Mouse (Mus musculus) adrenal gland, postnatal 10 days (tissue): ENCODE results near the gene Sec61g. TPM values are rescaled to one million over a fixed set of nuclear protein-coding genes. Genes with fewer than 3 reads are reported as not detected.
A peak's percentile ranks its signal among the peaks of the same experiment; 100 is the strongest.
"Not testable (repeated sequence)": the region's sequence is repeated elsewhere in the genome, so short reads cannot be mapped to it uniquely, and the experiment has no call there.

Experiments used
- DNase-seq: peaks from one replicate; pipeline ENCODE4 v3.0.0; 2021; ENCODE audit warnings: mixed read lengths
- long read RNA-seq, 2 experiments: library from polyadenylated mRNA; stranded (forward); transcript quantifications; one replicate each; pipeline ENCODE4 v2.0.0; 2021
- total RNA-seq, 2 experiments: library from RNA; stranded (reverse); gene quantifications; 2 replicates each; pipeline ENCODE4 v1.2.3; 2021

The Sec61g gene
- 1 to 10 TPM; 8.6 to 9.6 TPM for total RNA-seq
- long read RNA-seq, experiment 1, transcript Sec61g-203 (4 exons, 1,862 nt): major isoform, 158 of 185 reads
- long read RNA-seq, experiment 1, transcript Sec61g-202 (4 exons, 691 nt): minor isoform, 6 of 185 reads
- long read RNA-seq, experiment 1, transcript Sec61g-207 (4 exons, 779 nt): minor isoform, 7 of 185 reads
- long read RNA-seq, experiment 1, partial matches to known transcripts: 10 of 185 reads
- long read RNA-seq, experiment 1, other reads (novel, unspliced or antisense): 2 of 185 reads
- long read RNA-seq, experiment 2, transcript Sec61g-207 (4 exons, 779 nt): minor isoform, 5 of 158 reads
- long read RNA-seq, experiment 2, transcript Sec61g-203 (4 exons, 1,862 nt): major isoform, 141 of 158 reads
- long read RNA-seq, experiment 2, partial matches to known transcripts: 2 of 158 reads
- long read RNA-seq, experiment 2, other reads (novel, unspliced or antisense): 4 of 158 reads

DNA sequence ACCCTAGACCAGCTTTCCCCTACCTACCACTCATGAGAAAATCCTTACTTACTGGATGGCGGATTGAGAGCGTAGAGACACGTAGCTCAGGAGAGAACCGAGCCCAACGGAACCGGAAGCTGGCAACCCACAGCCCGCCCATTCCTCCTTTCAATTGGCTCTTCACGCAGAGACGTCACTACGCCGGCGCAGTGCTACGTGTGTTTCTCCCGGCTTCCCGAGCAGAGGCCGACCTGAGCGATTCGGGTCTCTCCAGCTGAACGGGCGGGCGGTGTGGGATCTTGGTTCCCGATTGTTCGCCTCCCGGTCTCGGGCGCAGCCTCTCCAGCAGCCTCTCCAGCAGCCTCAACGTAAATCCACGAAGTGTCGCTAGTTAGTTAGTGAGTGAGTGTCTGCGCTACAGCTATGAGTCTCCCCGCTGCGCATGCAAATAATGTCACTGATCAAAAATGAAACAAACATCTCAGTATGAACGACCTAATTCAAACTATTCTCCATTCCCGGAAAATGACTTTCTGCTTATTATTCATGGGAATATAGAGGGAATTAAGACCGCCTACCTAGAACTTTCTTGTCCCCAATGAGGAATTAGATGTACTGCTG, at the start of gene Sec61g:
Gene Sec61g (minus strand): TSS at position 433 of the 603 bp plus-strand sequence.
- DNase-seq: peak; percentile 95

DNA sequence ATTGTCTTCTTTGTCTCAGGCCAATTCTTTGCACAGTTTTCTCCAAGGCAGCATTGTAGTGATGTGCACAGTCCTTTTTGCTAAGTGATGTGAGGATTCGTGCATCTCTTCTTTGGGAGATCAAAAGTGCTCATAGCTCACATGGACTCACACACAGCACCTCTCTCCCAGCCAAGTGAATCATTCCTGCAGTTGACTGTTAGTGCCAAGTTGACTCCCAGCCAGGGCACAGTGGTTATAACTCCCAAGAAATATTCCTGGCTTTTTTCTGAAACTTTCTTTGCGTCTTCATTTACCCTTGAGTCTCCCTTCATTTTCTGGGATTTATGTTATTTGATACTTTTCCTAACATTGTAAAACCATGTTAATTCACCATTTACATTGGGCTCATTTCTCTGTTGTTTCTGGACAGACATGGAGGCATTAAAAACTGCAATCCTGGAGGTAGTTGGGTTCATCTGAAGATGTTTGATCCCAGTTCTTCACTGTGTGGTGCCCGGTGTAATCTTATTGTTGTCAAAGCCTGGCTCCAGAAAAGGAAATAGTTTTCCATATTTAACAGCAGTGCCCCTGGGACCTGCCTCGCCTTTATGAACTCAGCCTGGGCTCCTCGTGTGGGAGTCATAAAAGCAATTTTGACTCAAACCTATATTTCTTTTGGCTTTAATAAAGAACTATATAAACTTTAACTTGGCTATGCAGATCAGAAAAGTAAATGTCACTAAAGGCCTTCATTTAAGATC, 38.3 kb upstream of the Sec61g start:
- peak; percentile 38 for DNase-seq

DNA sequence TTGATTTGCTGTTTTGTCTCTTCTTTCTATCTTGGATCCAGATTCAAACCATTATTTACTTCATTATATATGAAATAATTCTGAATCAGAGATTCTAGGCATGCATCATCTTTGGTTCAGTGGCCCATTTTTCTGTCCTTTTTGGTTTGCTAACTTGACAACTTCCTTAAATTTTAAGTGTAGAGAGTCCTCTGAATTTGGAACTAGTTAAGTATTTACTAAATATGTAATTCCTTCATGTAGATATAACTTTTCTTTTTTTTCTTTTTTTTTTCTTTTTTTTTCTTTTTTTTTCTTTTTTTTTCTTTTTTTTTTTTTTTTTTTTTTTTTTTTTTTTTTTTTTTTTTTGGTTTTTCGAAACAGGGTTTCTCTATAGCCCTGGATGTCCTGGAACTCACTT, 29.1 kb upstream of the Sec61g start:
- DNase-seq: no peak

DNA sequence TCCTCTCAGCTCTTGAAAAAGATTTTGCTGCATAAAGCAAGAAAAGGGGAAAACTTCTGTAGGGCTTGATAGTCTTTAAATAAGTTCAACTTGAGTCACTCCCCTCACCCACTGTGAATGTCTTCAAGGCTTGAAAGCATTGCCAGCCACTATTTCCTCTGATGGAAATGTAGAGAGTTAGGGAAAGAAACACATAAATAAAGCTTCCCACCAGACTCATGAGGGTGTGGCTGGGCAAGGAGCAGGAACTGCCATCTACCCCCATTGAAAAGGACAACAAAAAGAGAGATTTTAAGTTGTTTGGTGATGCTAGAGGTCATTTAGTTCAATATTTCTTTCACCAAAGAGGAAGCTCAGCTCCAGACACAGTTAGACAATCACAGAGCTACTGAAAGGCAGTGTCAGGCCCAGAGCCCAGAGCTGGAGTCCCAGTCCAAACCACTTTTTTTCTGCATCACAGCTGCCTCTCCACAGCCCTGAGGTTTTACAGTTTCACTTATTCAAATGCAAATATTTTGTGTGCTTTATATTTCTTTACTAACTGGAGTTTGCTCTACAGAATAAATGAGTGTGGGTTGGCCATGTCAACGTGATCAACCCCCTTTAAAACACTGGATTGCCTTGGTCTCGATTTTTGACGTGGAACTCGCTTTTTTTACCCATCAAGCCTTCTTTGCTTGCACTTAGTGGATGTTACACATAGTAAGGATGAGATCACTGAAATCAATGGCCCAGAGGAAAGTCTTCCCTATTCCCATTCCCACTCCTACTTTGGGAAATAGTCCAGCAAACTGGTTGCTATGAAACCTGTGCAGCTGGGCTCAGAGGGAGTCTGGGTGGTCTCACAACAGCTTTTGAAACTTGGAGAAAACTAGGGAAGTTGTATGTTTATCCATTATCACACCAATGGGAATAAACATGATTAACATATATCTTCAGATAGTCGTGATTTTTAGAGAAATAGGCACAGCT, 26.6 kb upstream of the Sec61g start:
- DNase-seq: no peak

DNA sequence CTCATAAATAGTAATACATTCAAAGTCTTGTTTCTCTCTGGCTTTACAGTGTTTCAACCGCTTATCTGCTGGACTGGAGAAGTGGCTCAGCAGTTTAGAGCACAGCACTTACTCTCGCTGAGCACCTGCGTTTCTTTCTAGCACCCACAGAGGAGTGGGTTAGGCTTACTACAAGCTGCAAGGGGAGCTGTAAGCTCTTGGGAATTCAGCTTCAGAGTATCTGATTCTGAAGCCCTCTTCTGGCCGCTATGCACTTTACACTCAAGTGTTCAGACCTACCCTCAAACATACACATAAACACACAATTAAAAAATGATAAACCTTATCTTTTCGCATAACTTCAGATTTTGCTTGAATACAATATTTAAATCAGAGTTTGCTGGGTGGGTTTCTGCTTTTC, 24.6 kb upstream of the Sec61g start:
- DNase-seq: no peak

DNA sequence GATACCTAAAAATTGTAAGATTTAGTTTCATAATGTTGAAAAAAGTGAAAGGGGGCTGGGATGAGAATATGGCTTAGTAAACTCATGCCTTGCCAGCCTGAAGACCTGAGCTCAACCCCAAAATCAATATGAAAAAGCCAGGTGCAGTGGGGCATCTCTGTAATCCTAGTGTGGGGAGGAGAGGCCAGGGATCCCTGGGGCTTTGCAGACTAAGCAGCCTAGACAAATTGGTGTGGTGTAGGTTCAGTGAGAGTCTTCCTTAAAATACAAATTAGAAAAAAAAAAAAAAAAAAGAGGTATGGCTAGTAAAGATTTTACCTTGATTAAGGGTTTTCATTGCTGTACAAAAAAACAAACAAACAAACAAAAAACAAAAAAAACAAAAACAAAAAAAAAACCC, 20.6 kb upstream of the Sec61g start:
- no peak for DNase-seq

DNA sequence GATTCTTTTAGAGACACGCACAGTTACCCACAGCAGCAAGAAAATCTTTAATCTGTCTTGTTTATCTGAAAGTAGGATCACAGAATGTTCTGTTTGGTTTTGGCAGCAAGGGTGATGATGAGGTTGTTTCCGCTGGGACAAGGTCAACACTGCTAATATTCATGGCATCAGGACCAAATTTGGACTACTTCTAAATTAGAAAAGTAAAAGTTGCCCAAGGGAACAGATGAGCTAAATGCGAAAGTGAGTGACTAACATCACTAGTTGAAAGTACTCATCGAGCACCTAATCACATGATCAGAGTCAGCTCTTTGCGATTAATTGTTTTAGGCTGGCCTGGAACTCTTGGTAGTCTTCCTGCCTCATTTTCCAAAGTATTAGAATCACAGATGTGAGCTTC, 20.1 kb upstream of the Sec61g start:
- DNase-seq: no peak

DNA sequence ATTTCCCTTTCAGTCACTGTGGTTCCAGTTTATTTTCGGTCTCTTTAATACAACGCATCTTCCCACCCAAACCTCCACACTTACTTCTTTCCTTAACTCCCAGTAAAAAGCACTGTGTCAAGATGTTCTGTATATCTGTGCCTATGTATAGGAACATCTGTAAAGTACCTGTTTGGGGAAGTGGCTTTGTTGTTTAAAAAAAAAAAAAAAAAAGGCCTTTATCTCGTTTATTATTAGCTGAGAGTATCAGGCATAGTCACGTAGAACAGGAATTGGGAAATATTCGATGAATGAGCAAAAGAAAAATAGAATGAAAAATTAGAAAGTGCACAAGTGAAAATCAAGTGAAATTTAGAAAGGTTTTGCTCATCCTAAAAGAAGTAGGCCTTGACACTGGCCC, 19.5 kb upstream of the Sec61g start:
- DNase-seq: no peak

DNA sequence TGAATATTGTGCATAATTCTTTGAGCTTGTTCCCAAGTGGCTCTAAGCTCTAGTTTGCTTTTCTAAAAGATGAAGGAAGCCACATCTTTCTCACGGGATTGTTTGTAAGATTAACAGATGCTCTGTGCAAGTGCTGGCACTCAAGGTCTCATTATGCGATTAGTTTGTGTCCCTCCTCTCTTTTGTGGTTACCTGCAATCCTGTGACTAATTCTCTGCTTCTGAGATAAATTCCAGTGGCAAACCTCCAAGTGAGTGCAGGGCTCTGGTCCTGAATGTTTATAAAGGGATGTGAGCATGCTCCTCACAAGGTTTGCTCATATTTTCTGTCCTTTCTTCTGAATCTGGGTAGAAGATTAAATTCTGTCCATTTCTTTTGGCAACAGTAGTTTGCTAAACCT, 18.2 kb upstream of the Sec61g start:
- no peak for DNase-seq

DNA sequence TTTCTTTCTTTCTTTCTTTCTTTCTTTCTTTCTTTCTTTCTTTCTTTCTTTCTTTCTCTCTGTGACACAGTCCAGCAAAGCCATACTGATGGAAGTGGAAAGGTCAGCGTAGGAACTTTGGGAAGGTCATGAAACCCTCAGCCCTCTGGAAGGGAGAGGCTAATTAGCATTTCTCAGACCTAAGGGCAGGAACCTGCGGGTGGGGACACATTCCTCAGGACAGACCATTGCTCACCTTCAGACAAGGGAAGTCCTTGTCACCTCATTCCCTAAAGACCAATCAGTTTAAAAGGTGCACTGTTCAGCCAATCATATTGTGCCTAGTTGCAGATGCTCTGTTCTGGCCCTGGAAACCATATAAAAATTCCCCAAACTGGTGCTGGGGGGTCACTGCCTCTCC, 17.4 kb upstream of the Sec61g start:
- no peak for DNase-seq

DNA sequence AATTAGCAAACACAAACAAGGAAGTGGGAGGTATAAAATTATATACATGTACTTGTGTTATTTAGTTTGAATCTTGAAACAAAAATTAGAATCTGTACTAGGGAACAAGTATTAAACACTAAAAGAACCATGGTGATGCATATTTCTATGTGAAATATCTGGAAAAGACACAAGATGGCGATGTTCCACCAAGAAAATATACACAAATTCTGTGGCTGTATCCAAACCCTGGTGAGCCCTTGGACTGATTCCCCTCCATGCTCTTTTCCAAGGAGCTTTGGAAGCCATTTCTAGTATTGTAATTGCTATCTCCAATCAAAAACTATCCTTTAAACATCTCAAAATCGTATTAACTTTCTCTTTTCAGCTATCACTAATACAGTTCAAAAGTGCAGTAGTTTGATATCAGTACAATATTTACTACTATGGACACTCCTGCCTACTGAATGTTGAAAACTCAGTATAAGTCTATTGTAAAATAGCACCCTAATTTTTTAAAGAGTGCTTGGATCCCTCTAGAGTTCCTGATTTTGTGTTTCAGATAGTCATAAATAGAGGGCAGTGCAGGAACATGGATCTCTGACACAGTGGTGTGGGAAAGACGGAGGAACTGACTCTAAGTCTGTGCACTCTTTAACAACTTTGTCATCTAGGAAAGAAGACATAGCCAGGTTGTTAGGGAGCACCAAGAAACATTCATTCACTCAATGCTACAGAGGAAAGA, 16.8 kb upstream of the Sec61g start:
- peak; percentile 16 for DNase-seq

DNA sequence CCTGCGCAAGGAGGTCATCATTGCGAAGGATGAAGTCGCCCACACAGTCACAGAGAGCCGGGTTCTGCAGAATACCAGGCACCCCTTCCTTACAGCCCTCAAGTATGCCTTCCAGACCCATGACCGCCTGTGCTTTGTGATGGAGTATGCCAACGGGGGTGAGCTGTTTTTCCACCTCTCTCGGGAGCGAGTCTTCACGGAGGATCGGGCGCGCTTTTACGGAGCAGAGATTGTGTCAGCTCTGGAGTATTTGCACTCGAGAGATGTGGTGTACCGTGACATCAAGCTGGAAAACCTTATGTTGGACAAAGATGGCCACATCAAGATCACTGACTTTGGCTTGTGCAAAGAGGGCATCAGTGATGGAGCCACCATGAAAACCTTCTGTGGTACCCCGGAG, 6.8 kb upstream of the Sec61g start:
- DNase-seq: not testable (repeated sequence)

DNA sequence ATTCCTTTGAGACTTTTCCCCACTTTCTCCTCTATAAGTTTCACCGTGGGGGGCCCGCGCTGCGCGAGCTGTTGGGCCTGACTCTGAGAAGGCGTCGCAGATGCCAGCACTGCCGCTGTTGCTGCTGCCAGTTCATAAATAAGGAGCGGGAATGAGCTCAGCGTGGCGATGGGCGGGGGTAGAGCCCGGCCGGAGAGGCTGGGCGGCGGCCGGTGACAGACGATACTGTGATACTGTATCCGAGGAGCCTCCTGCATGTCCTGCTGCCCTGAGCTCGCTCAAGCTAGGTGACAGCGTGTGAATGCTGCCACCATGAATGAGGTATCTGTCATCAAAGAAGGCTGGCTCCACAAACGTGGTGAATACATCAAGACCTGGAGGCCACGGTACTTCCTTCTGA, 5.9 kb upstream of the Sec61g start:
- not testable (repeated sequence) for DNase-seq

DNA sequence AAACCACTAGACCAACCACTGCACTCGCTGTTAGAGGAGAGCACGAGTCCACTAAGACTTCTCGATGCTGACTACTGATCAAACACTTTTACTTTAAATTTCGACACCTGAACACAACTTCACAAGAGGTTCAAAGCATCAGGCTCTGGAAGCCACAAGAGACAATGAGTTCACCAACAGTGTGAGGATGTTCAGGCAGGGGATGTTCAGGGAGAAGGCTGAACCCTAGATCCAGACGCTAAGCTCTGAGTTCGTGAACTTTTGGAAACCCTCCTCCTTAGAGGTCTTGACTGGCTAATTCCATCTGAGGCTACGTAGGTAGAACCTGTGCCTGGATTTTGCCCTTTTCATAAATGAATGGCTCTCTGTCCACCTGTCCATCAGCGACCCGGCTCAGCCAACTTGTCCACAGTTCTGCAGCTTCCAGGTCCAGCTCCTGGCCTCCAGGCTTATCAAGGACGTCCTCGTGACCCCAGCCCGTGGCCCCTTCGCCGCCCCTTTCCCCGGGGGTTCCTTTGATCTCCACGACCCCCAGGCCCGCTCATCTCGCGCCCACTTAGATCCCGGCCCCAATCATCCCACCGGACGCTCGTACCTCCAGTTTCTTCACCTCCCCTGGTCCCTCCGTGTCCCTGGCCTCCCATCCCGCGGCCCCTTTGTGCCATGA, 766 bp downstream of the Sec61g start:
- DNase-seq: no peak

DNA sequence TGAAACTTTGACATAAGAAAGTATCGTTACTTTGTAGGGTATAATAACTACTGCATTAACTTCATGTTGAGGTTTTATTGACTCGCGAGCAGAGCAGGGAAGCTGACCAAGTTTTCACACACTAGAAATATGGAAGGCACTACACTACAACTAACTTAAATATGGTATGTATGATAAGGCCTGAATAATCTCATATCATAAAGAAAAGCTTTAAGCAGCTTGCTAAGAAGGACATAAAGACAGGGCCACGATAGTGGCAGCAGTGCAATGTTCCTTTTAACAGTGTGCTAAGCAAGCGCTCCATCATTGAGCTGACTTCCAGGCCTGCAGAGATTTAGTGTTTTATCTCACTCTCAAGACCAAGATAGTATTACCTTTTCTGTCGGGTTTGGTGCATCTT, 2.3 kb downstream of the Sec61g start:
- DNase-seq: no peak

DNA sequence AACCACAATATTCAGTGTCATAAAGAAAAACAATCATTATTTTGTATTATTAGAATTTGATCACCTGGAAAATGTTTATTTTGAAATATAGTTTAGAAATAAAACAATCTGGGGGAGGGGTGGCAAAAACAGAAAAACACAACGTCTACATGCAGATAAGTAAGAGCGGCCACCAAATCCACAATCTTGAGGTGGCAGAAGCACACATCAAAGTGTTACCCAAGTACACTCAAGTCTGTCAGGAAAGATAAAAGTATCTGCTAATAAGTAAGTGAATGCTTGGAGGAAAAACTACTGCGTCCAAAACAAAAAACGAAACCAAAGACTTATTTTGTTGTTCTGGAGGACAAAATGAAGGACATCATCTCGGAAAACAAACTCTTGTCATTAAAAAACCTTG, 5.1 kb downstream of the Sec61g start:
- DNase-seq: no peak

DNA sequence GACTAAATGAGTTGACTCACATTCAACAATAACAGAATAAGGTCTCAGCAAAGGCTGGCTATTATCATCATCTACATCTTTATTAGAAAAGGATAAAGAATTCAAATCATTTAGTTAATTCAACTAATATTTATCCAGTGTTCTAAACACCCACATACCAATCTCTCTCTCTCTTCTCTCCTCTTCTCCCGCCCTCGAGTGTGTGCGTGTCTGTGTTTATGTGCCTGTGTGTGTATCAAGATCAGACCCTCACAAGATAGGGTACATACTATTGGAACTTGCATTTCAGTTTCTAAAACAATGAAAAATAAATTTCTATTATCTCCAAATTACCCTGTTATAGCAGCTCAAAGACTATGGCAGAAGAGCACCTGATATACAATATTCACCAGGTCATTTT, 5.5 kb downstream of the Sec61g start:
- no peak for DNase-seq

DNA sequence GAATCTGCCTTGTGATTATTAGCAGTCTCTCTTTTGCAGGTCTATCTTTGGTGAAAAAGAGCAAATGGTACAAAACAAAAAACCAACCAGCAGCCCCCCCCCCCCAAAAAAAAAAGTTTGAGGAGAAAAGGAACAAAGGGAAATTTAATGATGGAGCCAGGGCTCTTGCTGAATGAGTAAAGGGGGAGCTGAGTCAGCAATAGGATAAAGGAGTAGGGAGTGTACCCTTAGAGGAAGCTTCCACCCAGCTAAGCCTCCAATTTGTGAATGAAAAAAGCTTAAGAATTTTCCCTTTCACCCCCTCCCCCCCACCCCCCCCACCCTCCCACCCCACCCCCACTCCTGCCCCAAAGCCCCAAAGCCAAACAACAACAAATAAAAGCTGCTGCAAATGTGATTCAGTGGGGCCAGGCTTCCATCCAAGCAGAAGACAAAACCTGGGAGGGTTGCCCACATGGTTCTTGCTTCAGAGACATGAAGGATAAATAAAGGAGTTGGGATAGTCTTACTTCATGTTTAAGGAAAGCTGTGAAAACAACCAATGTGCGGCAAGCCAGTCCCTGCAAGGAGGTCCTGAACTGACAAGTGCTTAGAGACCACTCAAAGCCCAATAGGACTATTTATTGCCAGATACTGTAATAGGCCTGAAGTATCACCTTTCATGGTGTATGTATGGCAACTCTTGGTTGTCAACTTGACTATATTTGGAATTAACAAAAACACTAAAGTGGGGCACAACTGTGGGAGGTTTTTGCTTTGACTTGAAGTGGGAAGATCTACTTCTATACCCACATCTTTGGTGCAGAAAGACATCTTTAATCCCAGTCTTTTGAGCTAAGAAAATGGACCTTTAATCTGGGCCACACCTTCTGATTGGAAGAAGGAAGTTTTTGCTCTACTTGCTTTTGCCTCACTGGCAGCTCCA, 9.3 kb downstream of the Sec61g start:
- no peak for DNase-seq
